Mouse (Mus musculus) lung, embryonic 15.5 days (tissue): ENCODE data around the gene Abca3. TPM values are rescaled to one million over a fixed set of nuclear protein-coding genes. Genes with fewer than 3 reads are reported as not detected.
A peak's percentile ranks its signal among the peaks of the same experiment; 100 is the strongest.
"Not testable (repeated sequence)": the region's sequence is repeated elsewhere in the genome, so short reads cannot be mapped to it uniquely, and the experiment has no call there.

Experiments used
- ATAC-seq: fragments of 200-750 bp; cut with Nextera tagmentation; 2 replicates; pipeline ENCODE4 v1.8.0; 2017; ENCODE audit warnings: moderate number of reproducible peaks, borderline replicate concordance; ENCODE audit not compliant: low FRiP score, low TSS enrichment; ENCODE audit errors: extremely low read depth
- H3K27ac ChIP-seq: fragments of 300-500 bp; sonication (generic); 2 replicates; pipeline ENCODE4 v1.5.1; 2015; ENCODE audit warnings: moderate library complexity, mild to moderate bottlenecking, inconsistent platforms
- H3K27me3 ChIP-seq: fragments of 300-500 bp; sonication (generic); 2 replicates; pipeline ENCODE4 v1.6.1; 2015; ENCODE audit warnings: inconsistent platforms
- H3K36me3 ChIP-seq: fragments of 300-500 bp; sonication (generic); 2 replicates; pipeline ENCODE4 v1.6.1; 2015; ENCODE audit warnings: inconsistent platforms
- H3K4me1 ChIP-seq: fragments of 300-500 bp; sonication (generic); 2 replicates; pipeline ENCODE4 v1.6.1; 2015; ENCODE audit warnings: inconsistent platforms
- H3K4me2 ChIP-seq: fragments of 300-500 bp; sonication (generic); 2 replicates; pipeline ENCODE4 v1.6.1; 2015; ENCODE audit warnings: inconsistent platforms, mild to moderate bottlenecking, moderate library complexity
- H3K4me3 ChIP-seq: fragments of 300-500 bp; sonication (generic); 2 replicates; pipeline ENCODE4 v1.5.1; 2015; ENCODE audit warnings: mild to moderate bottlenecking, inconsistent platforms
- H3K9ac ChIP-seq: fragments of 300-500 bp; sonication (generic); 2 replicates; pipeline ENCODE4 v1.6.1; 2015; ENCODE audit warnings: inconsistent platforms
- H3K9me3 ChIP-seq: fragments of 300-500 bp; sonication (generic); 2 replicates; pipeline ENCODE4 v1.6.1; 2016; ENCODE audit warnings: inconsistent platforms
- WGBS: fragments of 180-500 bp; shearing (Covaris S2); methylation state at CpG from one replicate; pipeline ENCODE4 v1.1.7; 2015; 5-methylcytosine and 5-hydroxymethylcytosine counted together
- microRNA-seq: library from miRNA; unstranded; fragments of <30 nt; microRNA quantifications from one replicate; pipeline ENCODE4, GENCODE M21; 2016
- polyA plus RNA-seq: library from polyadenylated mRNA; unstranded; fragments of >200 nt; fragmentation: Nextera tagmentation; extraction: Ambion mirVana; gene quantifications from 2 replicates; pipeline ENCODE4 v1.2.1, GENCODE M21; 2015

Gene Abca3
- polyA plus RNA-seq, 1 experiment from 2014 or later, result 23.1 TPM

- no peaks in the 10 kb centered on the region for H3K27me3 ChIP-seq
- H3K4me2 ChIP-seq, result no peak overlapping the region
- H3K9ac ChIP-seq, result no peak overlapping the region
- H3K36me3 ChIP-seq, result peaks cover 77% of the 10 kb centered on the region
- H3K9me3 ChIP-seq, result no peaks in the 10 kb centered on the region
- H3K27ac ChIP-seq, result no peak overlapping the region
- H3K4me1 ChIP-seq, result no peaks in the 10 kb centered on the region
- no peak for ATAC-seq
- WGBS, result 75% methylated on average over 4 of the region's 4 CpGs
- no peak overlapping the region for H3K4me3 ChIP-seq
These were observed 91.7 kb downstream of the Abca3 start for GRCm38 (mm10) chr17:24443409-24443808.

GRCm38 (mm10) chr17:24446590-24446989 lies 94.8 kb downstream of the Abca3 start:
- Histone ChIP-seq H3K4me1 (no peaks in the 10 kb centered on the region), H3K4me3 (no peak overlapping the region), H3K9ac (no peak overlapping the region), H3K9me3 (no peaks in the 10 kb centered on the region), H3K27ac (no peak overlapping the region), H3K4me2 (no peak overlapping the region), H3K27me3 (no peaks in the 10 kb centered on the region), H3K36me3 (peaks cover 80% of the 10 kb centered on the region)
- 88% methylated on average over 8 of the region's 8 CpGs for WGBS
- ATAC-seq, result no peak

DNA sequence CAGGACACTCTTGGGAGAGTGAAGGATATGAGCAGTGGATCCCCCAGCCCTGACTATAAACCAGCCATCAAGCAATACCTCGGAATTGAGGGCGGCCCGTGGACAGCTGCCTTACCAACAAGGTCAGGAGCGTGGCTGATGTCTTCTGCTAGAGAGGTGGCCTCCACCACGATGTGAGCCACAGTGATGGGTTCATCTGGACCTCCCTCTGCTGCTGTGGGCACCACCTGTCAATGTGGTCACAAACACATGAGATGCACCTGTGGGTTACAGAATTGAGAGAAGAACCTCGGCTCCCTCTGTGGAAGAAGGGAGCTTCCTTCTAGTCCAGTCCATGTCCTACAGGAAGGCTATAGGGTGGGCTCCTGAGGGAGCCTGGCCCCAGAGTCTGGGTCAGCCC lies 97.8 kb downstream of the Abca3 start:
- Histone ChIP-seq H3K27me3 (no peaks in the 10 kb centered on the region), H3K36me3 (peaks cover 65% of the 10 kb centered on the region), H3K9ac (no peak overlapping the region), H3K9me3 (no peaks in the 10 kb centered on the region), H3K4me3 (no peak overlapping the region), H3K4me1 (peaks cover 14% of the 10 kb centered on the region), H3K27ac (no peak overlapping the region), H3K4me2 (no peak overlapping the region)
- ATAC-seq, result no peak
- WGBS, result 89% methylated on average over 6 of the region's 6 CpGs

DNA sequence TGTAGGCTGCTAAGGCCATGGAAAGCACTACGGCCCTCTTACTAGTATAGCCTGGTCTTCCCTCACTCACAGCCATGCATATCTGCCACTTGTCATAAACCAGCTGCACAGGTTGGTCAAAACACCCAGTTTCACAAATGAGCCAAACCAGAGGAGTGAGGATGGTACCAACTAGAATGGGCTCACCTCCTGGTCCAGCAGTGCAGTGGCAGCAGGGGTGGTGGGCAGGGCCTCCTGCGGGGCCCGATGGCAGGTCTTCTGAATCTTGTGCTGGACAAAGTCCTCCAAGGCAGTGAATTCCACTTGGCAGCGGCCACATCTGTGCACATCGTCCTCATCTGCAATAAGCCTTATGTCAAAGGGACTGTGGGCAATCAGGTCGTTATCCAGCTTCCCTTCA lies 99.5 kb downstream of the Abca3 start:
- Histone ChIP-seq H3K4me2 (no peak overlapping the region), H3K9ac (no peak overlapping the region), H3K27me3 (no peaks in the 10 kb centered on the region), H3K27ac (no peak overlapping the region), H3K9me3 (no peaks in the 10 kb centered on the region), H3K4me3 (no peak overlapping the region), H3K36me3 (peaks cover 48% of the 10 kb centered on the region), H3K4me1 (peaks cover 18% of the 10 kb centered on the region)
- WGBS, result 90% methylated on average over 6 of the region's 6 CpGs
- no peak for ATAC-seq

DNA sequence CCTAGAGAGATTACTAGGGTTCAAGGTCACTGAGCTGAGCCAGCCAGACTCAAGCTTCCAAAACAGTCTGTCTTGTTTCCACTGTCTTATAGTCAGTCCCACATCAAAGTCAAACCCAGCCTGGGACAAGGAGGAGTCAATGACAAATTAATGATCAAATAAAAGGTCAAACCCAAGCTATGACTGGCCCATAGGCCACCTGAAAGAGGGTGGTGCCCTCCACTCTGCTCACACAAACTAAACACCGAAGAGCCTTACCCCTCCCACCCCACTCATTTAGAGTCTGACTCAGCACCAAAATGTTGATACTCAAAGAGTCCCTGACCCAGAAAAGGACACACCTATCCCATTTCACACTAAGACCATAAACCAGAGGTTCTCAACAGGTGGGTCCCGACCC lies 101.6 kb downstream of the Abca3 start:
- H3K9me3 ChIP-seq, result no peaks in the 10 kb centered on the region
- WGBS, result 77% methylated on average over 2 of the region's 2 CpGs
- ATAC-seq, result no peak
- no peak overlapping the region for H3K4me2 ChIP-seq
- H3K27me3 ChIP-seq, result no peaks in the 10 kb centered on the region
- H3K36me3 ChIP-seq, result peaks cover 27% of the 10 kb centered on the region
- H3K4me1 ChIP-seq, result peaks cover 18% of the 10 kb centered on the region
- no peak overlapping the region for H3K9ac ChIP-seq
- H3K4me3 ChIP-seq, result no peak overlapping the region
- no peak overlapping the region for H3K27ac ChIP-seq

GRCm38 (mm10) chr17:24454218-24454755 lies 102.5 kb downstream of the Abca3 start:
- peak overlapping the region; percentile 79 for H3K4me3 ChIP-seq
- H3K4me1 ChIP-seq, result peaks cover 18% of the 10 kb centered on the region
- H3K27ac ChIP-seq, result peak overlapping the region; percentile 97
- H3K4me2 ChIP-seq, result peak overlapping the region; percentile 62
- H3K9me3 ChIP-seq, result no peaks in the 10 kb centered on the region
- under 1% methylated on average over 14 of the region's 14 CpGs for WGBS
- peaks cover 19% of the 10 kb centered on the region for H3K36me3 ChIP-seq
- ATAC-seq, result no peak
- H3K27me3 ChIP-seq, result no peaks in the 10 kb centered on the region
- H3K9ac ChIP-seq, result peak overlapping the region; percentile 86

- Histone ChIP-seq H3K9ac (peak overlapping the region; percentile 86), H3K27ac (peak overlapping the region; percentile 97), H3K27me3 (no peaks in the 10 kb centered on the region), H3K4me2 (peak overlapping the region; percentile 62), H3K4me3 (peak overlapping the region; percentile 79), H3K9me3 (no peaks in the 10 kb centered on the region), H3K36me3 (peaks cover 13% of the 10 kb centered on the region), H3K4me1 (peaks cover 18% of the 10 kb centered on the region)
- WGBS, result under 1% methylated on average over 67 of the region's 67 CpGs
- peak; percentile 94 for ATAC-seq
These were observed 103.2 kb downstream of the Abca3 start for GRCm38 (mm10) chr17:24454756-24455522.

DNA sequence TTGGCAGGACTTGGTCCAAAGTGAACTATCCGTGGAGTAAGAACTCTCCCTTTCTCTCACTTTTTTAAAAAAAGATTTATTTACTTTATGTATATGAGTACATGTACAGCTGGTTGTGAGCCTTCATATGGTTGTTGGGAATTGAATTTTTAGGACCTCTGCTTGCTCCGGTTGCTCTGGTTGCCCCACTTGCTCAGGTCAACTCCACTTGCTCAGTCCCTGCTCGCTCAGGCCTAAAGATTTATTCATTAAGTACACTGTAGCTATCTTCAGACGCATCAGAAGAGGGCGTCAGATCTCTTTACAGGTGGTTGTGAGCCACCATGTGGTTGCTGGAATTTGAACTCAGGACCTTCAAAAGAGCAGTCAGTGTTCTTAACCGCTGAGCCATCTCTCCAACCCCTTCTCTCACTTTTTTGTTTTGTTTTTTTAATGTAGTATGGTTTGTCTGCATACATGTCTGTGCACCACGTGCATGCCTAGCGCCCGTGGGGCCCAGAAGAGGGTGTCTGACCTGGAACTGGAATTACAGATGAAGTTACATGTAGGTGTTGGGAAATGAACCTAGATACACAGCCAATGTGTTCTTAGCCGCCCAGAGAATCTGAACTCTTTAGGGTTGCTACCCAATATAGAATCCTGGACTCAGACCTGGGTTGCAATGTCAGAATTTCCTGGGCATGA lies 103.9 kb downstream of the Abca3 start:
- peak; percentile 38; the same call in 1 of the 2 replicates for ATAC-seq

More for the DNA sequence above, 103.9 kb downstream of the Abca3 start:
- WGBS, result 51% methylated on average over 10 of the region's 10 CpGs
- Histone ChIP-seq H3K4me3 (peak overlapping the region; percentile 79), H3K4me1 (peaks cover 18% of the 10 kb centered on the region), H3K4me2 (peak overlapping the region; percentile 47), H3K27ac (peak overlapping the region; percentile 97)
- H3K36me3 ChIP-seq, H3K9me3 ChIP-seq, H3K27me3 ChIP-seq, H3K9ac ChIP-seq: not testable (repeated sequence)

Small RNAs within 50 kb of the gene (microRNA-seq; reads per million reads assigned to microRNA genes)
- not detected for gene Gm24427

Other genes with a start within 250 kb of the Abca3 start
- 30.3 and 34.5 TPM in 2 replicates for gene Pdpk1, start 201.0 kb upstream of the Abca3 start, polyA plus RNA-seq
- 33.2 and 34.5 TPM in 2 replicates for gene Amdhd2, start 188.2 kb upstream of the Abca3 start, polyA plus RNA-seq
- 447 and 455 TPM in 2 replicates for gene Atp6v0c, start 182.2 kb upstream of the Abca3 start, polyA plus RNA-seq
- 4.7 and 5.4 TPM in 2 replicates for gene Tbc1d24, start 146.4 kb upstream of the Abca3 start, polyA plus RNA-seq
- 6.1 and 6.7 TPM in 2 replicates for gene Ntn3, start 142.4 kb upstream of the Abca3 start, polyA plus RNA-seq
- 11.5 and 12.4 TPM in 2 replicates for gene Tedc2, start 131.1 kb upstream of the Abca3 start, polyA plus RNA-seq
- 71.7 and 77.0 TPM in 2 replicates for gene Ccnf, start 100.5 kb upstream of the Abca3 start, polyA plus RNA-seq
- 0.21 and 0.35 TPM in 2 replicates for gene Abca17, start 882 bp upstream of the Abca3 start, polyA plus RNA-seq
- gene Rnps1, start 62.6 kb downstream of the Abca3 start, polyA plus RNA-seq, result 258 and 262 TPM in 2 replicates
- 90.4 and 90.6 TPM in 2 replicates for gene Eci1, start 74.7 kb downstream of the Abca3 start, polyA plus RNA-seq
- gene Dnase1l2, start 91.2 kb downstream of the Abca3 start, polyA plus RNA-seq, result 1.9 and 2.0 TPM in 2 replicates
- 26.0 and 35.4 TPM in 2 replicates for gene E4f1, start 118.4 kb downstream of the Abca3 start, polyA plus RNA-seq
- 56.2 and 57.4 TPM in 2 replicates for gene Pgp, start 118.4 kb downstream of the Abca3 start, polyA plus RNA-seq
- not detected in 2 replicates for gene Bricd5, start 121.9 kb downstream of the Abca3 start, polyA plus RNA-seq
- 31.6 and 34.5 TPM in 2 replicates for gene Mlst8, start 127.1 kb downstream of the Abca3 start, polyA plus RNA-seq
- 0.97 and 1.0 TPM in 2 replicates for gene Caskin1, start 136.7 kb downstream of the Abca3 start, polyA plus RNA-seq
- 96.7 and 106 TPM in 2 replicates for gene Traf7, start 176.0 kb downstream of the Abca3 start, polyA plus RNA-seq
- gene Rab26, start 182.3 kb downstream of the Abca3 start, polyA plus RNA-seq, result 2.3 and 3.3 TPM in 2 replicates
- gene Pkd1, start 197.9 kb downstream of the Abca3 start, polyA plus RNA-seq, result 24.7 and 30.2 TPM in 2 replicates